Mouse (Mus musculus) spleen, embryonic (tissue): Measurements from ENCODE around the gene Plek.

ENCODE experiments used
- CTCF ChIA-PET: fragments of 350-600 bp; sonication (Branson Sonifier 250); formaldehyde crosslinking; loops from one replicate; lab custom pipeline; 2022; lab: Charles Lee

The Plek gene

DNA sequence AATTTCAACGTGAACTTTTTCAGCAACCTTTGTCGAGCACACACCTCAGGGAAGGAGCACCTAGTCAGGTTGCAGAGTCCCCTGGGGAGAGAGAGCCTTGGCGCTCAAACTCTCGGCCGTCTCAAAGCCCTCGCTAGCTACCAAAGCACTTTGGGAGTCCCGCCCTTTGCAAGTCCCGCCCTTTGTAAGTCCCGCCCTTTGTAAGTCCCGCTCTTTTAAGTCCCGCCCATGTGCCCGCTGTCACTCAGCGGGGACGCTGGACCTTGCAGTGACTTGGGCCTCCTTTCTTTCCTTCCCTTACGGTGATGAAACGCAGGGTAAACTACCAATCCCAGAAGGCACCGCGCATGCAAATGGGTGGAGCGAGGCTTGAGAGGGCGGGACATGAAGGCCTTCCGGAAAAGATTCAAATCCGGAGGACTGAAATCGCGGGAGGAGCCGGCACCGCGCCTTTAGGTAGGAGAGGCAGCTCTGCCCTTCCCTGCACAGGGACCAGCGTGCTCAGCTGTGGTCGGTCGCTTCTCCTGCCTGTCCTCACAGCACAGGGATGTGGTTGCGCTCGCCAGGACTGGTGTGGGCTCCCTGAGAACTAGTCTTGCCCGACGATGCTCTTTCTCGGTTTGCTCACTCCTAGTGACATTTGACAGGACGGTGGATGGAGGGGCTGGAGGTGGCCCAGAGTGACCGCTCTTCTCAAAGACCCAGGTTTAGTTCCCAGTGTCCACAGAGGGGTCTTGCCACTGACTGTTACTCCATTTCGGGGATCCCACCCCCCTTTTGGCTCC lies 101.0 kb downstream of the Plek start, which contains the start of gene Fbxo48:
Fbxo48 (plus strand) TSS at position 400 of the 785 bp plus-strand sequence.
- CTCF ChIA-PET = no interaction called here

DNA sequence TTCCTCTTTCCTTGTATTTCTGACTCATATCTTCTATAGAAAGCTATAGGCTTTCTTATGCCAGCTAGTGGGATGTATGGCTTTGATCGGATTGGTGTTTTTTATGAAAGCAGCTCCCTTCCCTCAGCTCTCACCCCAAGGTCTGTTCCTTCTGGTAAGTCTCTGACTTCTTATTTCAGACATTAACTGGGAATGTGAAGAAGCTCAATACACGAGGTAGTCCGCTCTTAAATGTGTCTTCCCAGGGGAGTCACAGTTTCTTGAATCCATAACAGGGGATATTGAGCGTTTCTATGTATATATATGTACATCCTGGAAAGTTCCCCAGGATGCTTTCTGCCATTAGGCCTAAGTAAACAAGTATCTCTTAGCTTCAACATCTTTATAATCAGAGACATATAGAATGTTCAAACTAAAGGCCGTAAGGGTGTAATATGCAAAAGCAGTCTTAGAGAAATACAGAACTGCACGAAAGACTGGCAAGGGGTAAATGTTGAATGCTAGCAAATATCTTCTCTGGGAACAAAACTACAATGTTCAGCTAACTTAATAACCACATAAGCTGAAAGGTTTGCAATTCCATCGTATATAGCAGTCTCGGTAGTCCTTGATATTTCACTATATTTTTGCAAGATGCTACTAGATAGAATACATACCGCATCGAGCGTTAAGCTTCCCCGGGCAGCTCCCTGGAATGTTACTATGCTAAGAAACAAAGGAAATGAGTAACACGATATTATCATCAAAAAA lies 101.8 kb downstream of the Plek start:
- CTCF ChIA-PET = interaction anchor here (0.7 kb wide), 1 partner anchor 68 kb away, joined by 5 read pairs; no protein-coding TSS in a partner anchor

DNA sequence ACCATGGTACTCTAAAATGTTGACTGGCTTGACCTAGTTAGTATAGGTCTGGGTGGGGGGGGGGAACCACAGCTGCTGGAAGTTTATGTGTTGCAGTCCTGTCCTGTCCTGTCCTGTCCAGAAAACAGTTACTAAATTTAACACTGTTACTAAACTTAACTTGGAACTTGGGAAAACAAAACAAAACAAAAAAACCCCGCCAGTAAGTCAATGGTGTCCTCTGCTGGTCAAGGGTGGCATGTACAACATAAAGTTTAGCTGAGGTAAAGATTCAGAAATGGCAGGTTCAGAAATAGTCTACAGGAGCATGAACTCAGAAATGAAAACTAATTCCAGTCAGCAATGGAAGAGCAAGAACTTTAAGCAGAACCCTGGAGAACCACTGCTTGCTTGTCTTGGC lies 103.4 kb downstream of the Plek start:
- CTCF ChIA-PET = interaction anchor here (0.7 kb wide), 2 partner anchors 18 to 415 kb away, joined by 3 read pairs; no protein-coding TSS in a partner anchor

DNA sequence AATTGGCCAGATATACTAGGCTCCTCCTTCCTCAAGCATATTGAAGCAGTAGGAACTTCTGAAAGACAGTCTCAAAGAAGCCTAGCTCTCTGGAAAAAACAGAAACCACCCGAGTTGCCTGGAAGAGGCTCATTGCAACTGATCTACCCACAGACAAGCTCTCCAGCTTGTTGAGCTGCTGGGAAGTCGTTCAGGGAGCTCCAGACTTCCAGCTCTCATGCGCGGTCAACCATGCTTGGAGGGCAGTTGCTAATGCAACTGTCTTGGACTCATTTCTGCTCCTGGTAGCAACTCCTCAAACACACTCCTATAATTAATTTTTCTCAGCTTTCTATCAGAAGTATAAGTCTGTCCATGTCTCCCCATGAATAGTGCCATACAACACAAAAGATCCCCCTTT lies 109.2 kb downstream of the Plek start:
- CTCF ChIA-PET = interaction anchor here (0.7 kb wide), 1 partner anchor 22 kb away, joined by 4 read pairs; no protein-coding TSS in a partner anchor

DNA sequence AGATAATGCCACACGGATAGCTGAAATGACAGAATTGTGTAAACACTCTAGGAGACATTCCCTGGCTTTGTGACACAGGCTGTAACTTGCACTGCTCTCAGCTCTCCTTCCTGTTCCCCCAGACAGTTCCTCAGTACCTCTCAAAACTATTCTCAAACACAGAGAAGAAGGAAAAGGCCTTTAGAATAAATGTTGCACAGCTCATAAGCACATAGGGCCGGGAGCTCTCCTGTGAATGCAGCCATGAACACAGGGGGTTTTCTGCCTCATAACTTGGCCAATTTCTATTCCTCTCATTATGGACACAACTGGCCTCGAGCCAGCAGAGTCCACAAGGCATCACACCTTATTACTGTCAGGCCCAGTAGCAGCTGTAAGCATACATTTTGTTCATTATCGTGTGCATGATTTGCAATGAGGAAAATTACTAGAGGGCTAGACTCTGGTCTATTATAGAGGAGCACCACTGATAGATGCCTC lies 110.2 kb downstream of the Plek start:
- CTCF ChIA-PET = no interaction called here

DNA sequence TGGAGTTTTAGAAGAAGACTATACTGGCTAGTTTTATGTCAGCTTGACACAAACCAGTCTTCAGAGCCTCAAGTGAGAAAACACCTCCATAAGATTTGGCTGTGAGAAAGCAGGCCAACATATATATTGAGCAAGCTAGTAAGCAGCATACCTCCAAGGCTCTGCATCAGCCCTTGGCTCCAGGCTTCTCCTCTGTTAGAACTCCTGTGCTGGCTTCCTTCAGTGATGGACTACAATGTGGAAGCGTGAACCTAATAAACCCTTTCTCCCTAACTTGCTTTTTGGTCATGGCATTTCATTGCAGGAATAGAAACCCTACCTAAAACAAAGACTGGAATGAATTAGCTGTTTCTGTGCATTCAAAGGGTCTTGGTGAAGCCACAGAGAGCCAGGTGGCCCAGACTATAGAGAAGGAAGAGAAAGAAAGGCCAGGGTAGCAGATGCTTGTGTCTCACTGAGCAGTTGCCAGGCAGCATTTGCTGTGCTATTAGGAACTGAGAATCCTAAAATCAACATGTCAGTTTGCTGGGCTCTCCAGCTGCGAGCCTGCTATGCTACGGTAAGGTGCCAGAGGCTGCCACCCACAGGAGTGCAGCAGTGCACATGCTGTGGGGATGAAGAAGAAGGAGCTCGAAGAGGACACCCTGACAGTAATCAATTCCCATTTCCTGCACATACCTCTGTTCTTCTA lies 110.9 kb downstream of the Plek start:
- CTCF ChIA-PET = no interaction called here

DNA sequence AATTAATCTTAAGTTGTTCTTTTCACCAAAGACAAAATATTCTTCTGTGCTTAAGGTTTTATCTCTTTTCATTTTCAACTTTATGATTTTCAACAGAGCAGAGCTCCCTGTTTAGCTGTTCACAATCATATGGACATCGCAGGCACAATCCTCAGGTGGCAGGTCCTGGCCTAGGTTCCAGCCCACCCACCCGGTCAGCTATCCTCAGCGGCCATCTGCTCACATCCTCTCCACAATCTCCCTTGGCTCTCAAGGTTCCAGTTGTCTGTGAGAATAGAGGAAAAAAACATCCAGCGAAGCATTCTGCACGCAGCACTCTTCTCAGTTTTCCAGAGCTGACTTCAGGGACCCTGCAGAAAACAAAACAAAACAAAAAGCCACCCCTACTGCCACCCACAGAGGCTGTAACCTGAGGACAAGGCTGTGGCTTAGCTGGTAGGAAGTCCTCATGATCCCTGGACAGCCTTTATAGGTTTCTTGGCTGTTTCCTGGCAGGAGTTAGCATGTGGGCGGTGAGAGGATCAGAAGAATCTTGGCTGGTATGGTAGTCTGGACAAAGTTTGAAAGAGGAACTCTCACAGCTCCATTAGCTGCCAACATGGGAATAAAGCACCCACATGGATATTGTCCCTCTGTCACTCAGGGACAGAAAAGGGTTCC lies 116.5 kb downstream of the Plek start:
- CTCF ChIA-PET = no interaction called here

DNA sequence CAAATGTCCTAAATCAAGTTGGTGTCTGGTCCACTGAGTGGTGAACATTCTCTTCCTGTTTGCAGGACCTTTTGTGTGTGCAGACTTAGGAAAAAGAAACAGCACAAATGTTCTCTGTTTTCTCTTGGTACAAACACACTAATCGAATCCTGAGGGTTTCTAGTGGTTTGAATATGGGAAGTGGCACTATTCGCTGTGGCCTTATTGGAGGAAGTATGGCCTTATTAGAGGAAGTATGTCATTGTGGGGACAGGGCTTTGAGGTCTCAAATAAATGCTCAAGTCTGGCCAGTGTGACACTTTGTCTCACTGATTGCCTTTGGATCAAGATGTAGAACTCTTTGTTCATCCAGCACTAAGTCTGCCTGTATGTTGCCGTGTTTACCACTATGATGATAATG lies 120.0 kb downstream of the Plek start:
- CTCF ChIA-PET = no interaction called here
